Comparison of ENCODE assay signal across 13 mouse cellular contexts in genomic region chr16:45923731-45924424, GRCm38 (mm10). TPM values are rescaled to one million over a fixed set of nuclear protein-coding genes. Genes with fewer than 3 reads are reported as not detected.
A peak's percentile ranks its signal among the peaks of the same experiment; 100 is the strongest.
DNase-seq lines count a peak whose midpoint lies in the region; ATAC-seq and TF ChIP-seq lines count a peak whose summit lies in the region.
"Had no signal": no experiment of that assay in that cellular context is flagged by ENCODE, and none has a peak within 500 bp of the region (broad histone marks: within the 10 kb centered on the region; RNA-seq: fewer than 3 reads in every experiment).

No protein-coding gene starts in this region.

- no peak overlapping the region for H3K4me2 ChIP-seq in kidney, postnatal 0 days (ENCODE audit: low read length)
- H3K4me2 ChIP-seq in limb, embryonic 15.5 days: no peak overlapping the region
- H3K4me2 ChIP-seq: forebrain, embryonic 15.5 days had no signal

- H3K4me3 ChIP-seq in kidney, postnatal 0 days (replicated peaks; ENCODE audit: low read depth, low read length): no peak overlapping the region
- no peak overlapping the region for H3K4me3 ChIP-seq in embryonic fibroblast, embryonic 13.5 days (ENCODE audit: insufficient read depth, low read length)
- H3K4me3 ChIP-seq in limb, embryonic 15.5 days: no peak overlapping the region
- H3K4me3 ChIP-seq: forebrain, embryonic 15.5 days; megakaryocyte, embryonic 14.5 days had no signal

- peak overlapping the region; percentile 40; the same call in 1 of the 2 replicates for H3K27ac ChIP-seq in kidney, postnatal 0 days
- peak overlapping the region; percentile 95 for H3K27ac ChIP-seq in embryonic fibroblast, embryonic 13.5 days (ENCODE audit: insufficient read depth, low read length)
- H3K27ac ChIP-seq in limb, embryonic 15.5 days: peak overlapping the region; percentile 81
- H3K27ac ChIP-seq: forebrain, embryonic 15.5 days; liver, embryonic 14.5 days had no signal

- TF ChIP-seq CTCF in kidney, postnatal 0 days (IDR thresholded peaks at IDR 0.05; ENCODE audit: low read depth): no peak
- TF ChIP-seq CTCF in embryonic fibroblast, embryonic 13.5 days (IDR thresholded peaks at IDR 0.05; ENCODE audit: borderline replicate concordance, insufficient read depth, low read length): no peak

- H3K4me1 ChIP-seq in kidney, postnatal 0 days (replicated peaks; ENCODE audit: insufficient read depth, low read length): peaks cover 42% of the 10 kb centered on the region
- H3K4me1 ChIP-seq in embryonic fibroblast, embryonic 13.5 days (ENCODE audit: control insufficient read depth, insufficient read depth, low read length): peaks cover 14% of the 10 kb centered on the region
- H3K4me1 ChIP-seq in limb, embryonic 15.5 days: peaks cover 34% of the 10 kb centered on the region
- H3K4me1 ChIP-seq: forebrain, embryonic 15.5 days; megakaryocyte, embryonic 14.5 days had no signal

- TF ChIP-seq POLR2A in embryonic fibroblast, embryonic 13.5 days (IDR thresholded peaks at IDR 0.05; ENCODE audit: low read depth, low read length): no peak

- H3K9me3 ChIP-seq in kidney, postnatal 0 days (replicated peaks; ENCODE audit: low read length): no peaks in the 10 kb centered on the region
- no peaks in the 10 kb centered on the region for H3K9me3 ChIP-seq in limb, embryonic 15.5 days
- H3K9me3 ChIP-seq: forebrain, embryonic 15.5 days; megakaryocyte, embryonic 14.5 days had no signal

- H3K36me3 ChIP-seq in kidney, postnatal 0 days (ENCODE audit: insufficient read depth, low read length): no peaks in the 10 kb centered on the region
- H3K36me3 ChIP-seq in limb, embryonic 15.5 days: no peaks in the 10 kb centered on the region
- H3K36me3 ChIP-seq: forebrain, embryonic 15.5 days; G1E had no signal

- H3K27me3 ChIP-seq in kidney, postnatal 0 days (ENCODE audit: insufficient read depth, low read length): no peaks in the 10 kb centered on the region
- H3K27me3 ChIP-seq in limb, embryonic 15.5 days: no peaks in the 10 kb centered on the region
- H3K27me3 ChIP-seq: forebrain, embryonic 15.5 days; megakaryocyte, embryonic 14.5 days had no signal

- H3K9ac ChIP-seq in kidney, postnatal 0 days (ENCODE audit: low read depth, low read length): no peak overlapping the region
- H3K9ac ChIP-seq in limb, embryonic 15.5 days: no peak overlapping the region
- H3K9ac ChIP-seq: forebrain, embryonic 15.5 days; liver, embryonic 14.5 days had no signal

- DNase-seq in gastrocnemius, adult 18-20 months (ENCODE audit: low spot score): peak; percentile 26
- DNase-seq in gastrocnemius, postnatal 4 days (ENCODE audit: low spot score in 2 of 2): no peak
- peak; percentile 94 for DNase-seq in kidney, postnatal 0 days (ENCODE audit: low spot score)
- no peak for DNase-seq in kidney, adult 8-10 months
- no peak for DNase-seq in right cerebral cortex, postnatal 14 days
- no peak for DNase-seq in cerebellum, postnatal 36 days

- 24% methylated on average over 6 of the region's 6 CpGs for WGBS in kidney, postnatal 0 days
- 31% methylated on average over 6 of the region's 6 CpGs for WGBS in limb, embryonic 15.5 days

- peak; percentile 67 for ATAC-seq in kidney, postnatal 0 days (replicated peaks; ENCODE audit: low FRiP score, low read depth)
- ATAC-seq in limb, embryonic 15.5 days (ENCODE audit: insufficient number of reproducible peaks, low FRiP score, low TSS enrichment, low read depth): peak; percentile 42; the same call in 1 of the 2 replicates
- ATAC-seq: activated CD4-positive, CD25-positive, alpha-beta regulatory T cell, adult 4 months; forebrain, embryonic 15.5 days had no signal

RNA-seq across cellular contexts. Expression of gene Phldb2, which starts 29.5 kb away (rescaled TPM):
- 1 to 10 TPM; 4.8 to 9.2 TPM for total RNA-seq in gastrocnemius, adult 18-20 months (2021)
- 10 to 100 TPM; 64.4 to 70.8 TPM for total RNA-seq in gastrocnemius, postnatal 4 days (2021)
- 74.2 and 84.0 TPM in 2 replicates for polyA plus RNA-seq in kidney, postnatal 0 days (2015; fragmentation: Nextera tagmentation; extraction: Ambion mirVana)
- polyA plus RNA-seq in embryonic fibroblast, embryonic 13.5 days (2011; ENCODE audit: insufficient read length, low read depth, missing spikeins): 253 and 317 TPM in 2 replicates
- polyA plus RNA-seq in limb, embryonic 15.5 days (2015; fragmentation: Nextera tagmentation; extraction: Ambion mirVana): 57.3 and 62.6 TPM in 2 replicates
- polyA plus RNA-seq: activated CD4-positive, CD25-positive, alpha-beta regulatory T cell, adult 4 months; G1E had no signal

Comparison
In these comparisons a context has a peak if more than half of its experiments do, and no peak if none do; other contexts are left out.
1. DNase-seq: peak in gastrocnemius, adult 18-20 months (single experiment) and kidney, postnatal 0 days (single experiment); none in gastrocnemius, postnatal 4 days (0 of 2), kidney, adult 8-10 months (0 of 2), right cerebral cortex, postnatal 14 days (single experiment) and cerebellum, postnatal 36 days (0 of 2).
2. H3K27ac ChIP-seq: peak in every context shown above with its lines; median percentile 95 in embryonic fibroblast, embryonic 13.5 days; 81 in limb, embryonic 15.5 days; 40 in kidney, postnatal 0 days.